Mouse (Mus musculus) liver, embryonic 12.5 days (tissue): ENCODE measurements around the gene Coro2b. TPM values are rescaled to one million over a fixed set of nuclear protein-coding genes. Genes with fewer than 3 reads are reported as not detected.

Experiments used
- ATAC-seq: fragments of 200-750 bp; cut with Nextera tagmentation; 2 replicates; pipeline ENCODE4 v1.8.0; 2017; ENCODE audit warnings: moderate number of reproducible peaks, mild to moderate bottlenecking, moderate library complexity
- H3K27ac ChIP-seq: fragments of 300-500 bp; sonication (generic); 2 replicates; pipeline ENCODE4 v1.5.1; 2016; ENCODE audit warnings: mild to moderate bottlenecking
- H3K27me3 ChIP-seq: fragments of 300-500 bp; sonication (generic); replicated peaks from 2 replicates; pipeline ENCODE4 v1.6.1; 2016; ENCODE audit warnings: mild to moderate bottlenecking, moderate library complexity
- H3K36me3 ChIP-seq: fragments of 300-500 bp; sonication (generic); 2 replicates; pipeline ENCODE4 v1.6.1; 2016; ENCODE audit warnings: mild to moderate bottlenecking, moderate library complexity
- H3K4me1 ChIP-seq: fragments of 300-500 bp; sonication (generic); 2 replicates; pipeline ENCODE4 v1.6.1; 2016
- H3K4me2 ChIP-seq: fragments of 300-500 bp; sonication (generic); 2 replicates; pipeline ENCODE4 v1.6.1; 2016; ENCODE audit warnings: mild to moderate bottlenecking, moderate library complexity
- H3K4me3 ChIP-seq: fragments of 300-500 bp; sonication (generic); 2 replicates; pipeline ENCODE4 v1.5.1; 2016; ENCODE audit warnings: mild to moderate bottlenecking, moderate library complexity
- H3K9ac ChIP-seq: fragments of 300-500 bp; sonication (generic); 2 replicates; pipeline ENCODE4 v1.6.1; 2016; ENCODE audit warnings: mild to moderate bottlenecking, moderate library complexity
- H3K9me3 ChIP-seq: fragments of 300-500 bp; sonication (generic); replicated peaks from 2 replicates; pipeline ENCODE4 v1.6.1; 2016; ENCODE audit warnings: mild to moderate bottlenecking, moderate library complexity
- WGBS: fragments of 180-500 bp; shearing (Covaris S2); methylation state at CpG from one replicate; pipeline ENCODE4 v1.1.7; 2016; ENCODE audit not compliant: insufficient replicate concordance; 5-methylcytosine and 5-hydroxymethylcytosine counted together
- polyA plus RNA-seq: library from polyadenylated mRNA; unstranded; fragments of >200 nt; fragmentation: Nextera tagmentation; extraction: Ambion mirVana; gene quantifications from 2 replicates; pipeline ENCODE4 v1.2.1, GENCODE M21; 2016

Coro2b gene
- polyA plus RNA-seq, 1 experiment from 2014 or later: 2.7 TPM

- WGBS: 77% methylated on average over 11 of the region's 11 CpGs
- Histone ChIP-seq H3K4me3 (no peak overlapping the region), H3K27me3 (no peaks in the 10 kb centered on the region), H3K27ac (no peak overlapping the region), H3K4me2 (no peak overlapping the region), H3K4me1 (peaks cover 10% of the 10 kb centered on the region; the same call in 1 of the 2 replicates), H3K36me3 (no peaks in the 10 kb centered on the region), H3K9me3 (no peaks in the 10 kb centered on the region), H3K9ac (no peak overlapping the region)
- no peak for ATAC-seq
Observed at GRCm38 (mm10) chr9:62506467-62507067, 30.3 kb downstream of the Coro2b start.

- 58% methylated on average over 7 of the region's 7 CpGs for WGBS
- ATAC-seq: no peak
Observed at GRCm38 (mm10) chr9:62504129-62504528, 32.7 kb downstream of the Coro2b start.

GRCm38 (mm10) chr9:62502361-62502760 is 34.5 kb downstream of the Coro2b start:
- Histone ChIP-seq H3K4me3 (no peak overlapping the region), H3K4me1 (peaks cover 13% of the 10 kb centered on the region), H3K27me3 (no peaks in the 10 kb centered on the region), H3K9me3 (no peaks in the 10 kb centered on the region), H3K9ac (no peak overlapping the region), H3K27ac (no peak overlapping the region), H3K36me3 (no peaks in the 10 kb centered on the region), H3K4me2 (no peak overlapping the region)
- ATAC-seq: no peak
- 67% methylated on average over 2 of the region's 2 CpGs for WGBS

More at GRCm38 (mm10) chr9:62504129-62504528, 32.7 kb downstream of the Coro2b start:
- Histone ChIP-seq H3K4me2 (no peak overlapping the region), H3K27me3 (no peaks in the 10 kb centered on the region), H3K4me1 (peaks cover 10% of the 10 kb centered on the region; the same call in 1 of the 2 replicates), H3K9ac (no peak overlapping the region), H3K36me3 (no peaks in the 10 kb centered on the region), H3K27ac (no peak overlapping the region), H3K4me3 (no peak overlapping the region), H3K9me3 (no peaks in the 10 kb centered on the region)

- Histone ChIP-seq H3K9ac (no peak overlapping the region), H3K4me3 (no peak overlapping the region), H3K27me3 (no peaks in the 10 kb centered on the region), H3K9me3 (no peaks in the 10 kb centered on the region), H3K4me2 (no peak overlapping the region), H3K4me1 (peaks cover 19% of the 10 kb centered on the region), H3K36me3 (no peaks in the 10 kb centered on the region), H3K27ac (no peak overlapping the region)
- no peak for ATAC-seq
- 69% methylated on average over 3 of the region's 3 CpGs for WGBS
Observed at GRCm38 (mm10) chr9:62501566-62501965, 35.3 kb downstream of the Coro2b start.

GRCm38 (mm10) chr9:62500007-62500406 is 36.8 kb downstream of the Coro2b start:
- 58% methylated on average over 4 of the region's 4 CpGs for WGBS
- ATAC-seq: no peak
- H3K4me1 ChIP-seq: peaks cover 19% of the 10 kb centered on the region

GRCm38 (mm10) chr9:62498945-62499344 is 37.9 kb downstream of the Coro2b start:
- Histone ChIP-seq H3K9ac (no peak overlapping the region), H3K27ac (no peak overlapping the region), H3K27me3 (no peaks in the 10 kb centered on the region), H3K4me1 (peaks cover 19% of the 10 kb centered on the region), H3K36me3 (no peaks in the 10 kb centered on the region), H3K4me2 (no peak overlapping the region), H3K9me3 (no peaks in the 10 kb centered on the region), H3K4me3 (no peak overlapping the region)
- ATAC-seq: no peak
- 65% methylated on average over 6 of the region's 6 CpGs for WGBS

More at GRCm38 (mm10) chr9:62500007-62500406, 36.8 kb downstream of the Coro2b start:
- Histone ChIP-seq H3K9me3 (no peaks in the 10 kb centered on the region), H3K27me3 (no peaks in the 10 kb centered on the region), H3K4me2 (no peak overlapping the region), H3K4me3 (no peak overlapping the region), H3K9ac (no peak overlapping the region), H3K36me3 (no peaks in the 10 kb centered on the region), H3K27ac (no peak overlapping the region)

- H3K4me2 ChIP-seq: 0 out of 2 replicates have a peak overlapping the region, but pooled peaks have one; percentile 3
- peaks cover 11% of the 10 kb centered on the region for H3K4me1 ChIP-seq
- no peaks in the 10 kb centered on the region for H3K36me3 ChIP-seq
- no peak for ATAC-seq
- no peak overlapping the region for H3K4me3 ChIP-seq
- H3K9ac ChIP-seq: no peak overlapping the region
- 48% methylated on average over 18 of the region's 18 CpGs for WGBS
- H3K9me3 ChIP-seq: no peaks in the 10 kb centered on the region
- H3K27ac ChIP-seq: no peak overlapping the region
- no peaks in the 10 kb centered on the region for H3K27me3 ChIP-seq
Observed at GRCm38 (mm10) chr9:62497135-62498092, 39.4 kb downstream of the Coro2b start.

GRCm38 (mm10) chr9:62492306-62492990 is 44.4 kb downstream of the Coro2b start:
- 49% methylated on average over 6 of the region's 6 CpGs for WGBS
- no peak overlapping the region for H3K4me2 ChIP-seq

GRCm38 (mm10) chr9:62491611-62492010 is 45.2 kb downstream of the Coro2b start:
- H3K27me3 ChIP-seq: no peaks in the 10 kb centered on the region
- WGBS: 72% methylated on average over 5 of the region's 5 CpGs
- H3K9ac ChIP-seq: no peak overlapping the region
- no peak overlapping the region; the same call in 1 of the 2 replicates for H3K27ac ChIP-seq
- H3K4me3 ChIP-seq: no peak overlapping the region
- ATAC-seq: no peak
- H3K36me3 ChIP-seq: no peaks in the 10 kb centered on the region
- no peaks in the 10 kb centered on the region for H3K9me3 ChIP-seq
- peaks cover 20% of the 10 kb centered on the region for H3K4me1 ChIP-seq
- H3K4me2 ChIP-seq: no peak overlapping the region

More at GRCm38 (mm10) chr9:62492306-62492990, 44.4 kb downstream of the Coro2b start:
- no peak for ATAC-seq
- H3K4me1 ChIP-seq: peaks cover 27% of the 10 kb centered on the region
- H3K9ac ChIP-seq: no peak overlapping the region
- no peaks in the 10 kb centered on the region for H3K9me3 ChIP-seq
- no peak overlapping the region for H3K4me3 ChIP-seq
- no peaks in the 10 kb centered on the region for H3K27me3 ChIP-seq
- no peaks in the 10 kb centered on the region for H3K36me3 ChIP-seq
- no peak overlapping the region for H3K27ac ChIP-seq

GRCm38 (mm10) chr9:62491104-62491503 is 45.7 kb downstream of the Coro2b start:
- H3K4me1 ChIP-seq: peaks cover 20% of the 10 kb centered on the region
- WGBS: 17% methylated on average over 3 of the region's 3 CpGs
- H3K4me2 ChIP-seq: no peak overlapping the region
- no peaks in the 10 kb centered on the region for H3K36me3 ChIP-seq
- ATAC-seq: peak; percentile 89
- no peak overlapping the region for H3K27ac ChIP-seq
- H3K9me3 ChIP-seq: no peaks in the 10 kb centered on the region
- H3K27me3 ChIP-seq: no peaks in the 10 kb centered on the region
- no peak overlapping the region for H3K4me3 ChIP-seq
- no peak overlapping the region for H3K9ac ChIP-seq

- Histone ChIP-seq H3K9ac (no peak overlapping the region), H3K27me3 (no peaks in the 10 kb centered on the region), H3K4me1 (no peaks in the 10 kb centered on the region), H3K4me3 (no peak overlapping the region), H3K9me3 (no peaks in the 10 kb centered on the region), H3K4me2 (no peak overlapping the region), H3K27ac (no peak overlapping the region), H3K36me3 (no peaks in the 10 kb centered on the region)
- WGBS: 51% methylated on average over 4 of the region's 4 CpGs
- no peak for ATAC-seq
Observed at GRCm38 (mm10) chr9:62484107-62484506, 52.7 kb downstream of the Coro2b start.

- ATAC-seq: no peak
- Histone ChIP-seq H3K27me3 (no peaks in the 10 kb centered on the region), H3K9me3 (no peaks in the 10 kb centered on the region), H3K4me3 (no peak overlapping the region), H3K4me1 (no peaks in the 10 kb centered on the region), H3K36me3 (no peaks in the 10 kb centered on the region), H3K9ac (no peak overlapping the region), H3K27ac (no peak overlapping the region), H3K4me2 (no peak overlapping the region)
- WGBS: 59% methylated on average over 3 of the region's 3 CpGs
Observed at GRCm38 (mm10) chr9:62482788-62483187, 54.1 kb downstream of the Coro2b start.
